In the genomic region with DNA sequence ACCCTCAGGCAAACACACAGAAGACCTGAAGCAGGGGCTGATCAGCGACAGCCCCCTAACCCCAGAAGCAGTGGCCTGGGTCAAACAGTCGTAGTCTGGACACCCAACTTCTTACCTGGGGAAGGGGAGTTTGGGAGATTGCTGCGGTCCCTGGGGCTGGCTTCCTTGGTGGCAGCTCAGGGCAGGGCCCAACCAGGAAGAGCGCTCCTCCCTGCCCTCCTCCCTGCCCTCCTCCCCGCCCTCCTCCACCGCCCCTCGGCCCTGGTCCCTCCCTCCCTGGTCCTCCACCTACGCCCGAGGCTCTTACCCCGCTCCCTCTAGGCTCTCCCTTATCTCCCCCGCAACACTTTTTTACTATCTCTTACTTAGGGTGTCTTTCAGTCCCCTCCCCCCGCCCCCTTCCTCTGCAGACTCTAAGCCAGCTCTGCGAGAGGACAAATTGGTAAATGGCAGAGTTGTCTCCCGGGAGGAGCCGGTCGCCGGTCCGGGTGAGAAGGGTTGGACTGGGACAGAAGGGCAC, we compare ENCODE assay signal across 8 mouse cellular contexts. TPM values are rescaled to one million over a fixed set of nuclear protein-coding genes. Genes with fewer than 3 reads are reported as not detected.
DNase-seq lines count a peak whose midpoint lies in the region; ATAC-seq lines count a peak whose summit lies in the region.

No protein-coding gene starts in this region.

- peak; percentile 80 for ATAC-seq in embryonic facial prominence, embryonic 15.5 days (ENCODE audit: insufficient number of reproducible peaks, low FRiP score, low TSS enrichment, low read depth)
- ATAC-seq in heart, embryonic 15.5 days (replicated peaks; ENCODE audit: insufficient number of reproducible peaks, insufficient read depth, low FRiP score, low read depth) = peak; percentile 83
- peak; percentile 79 for ATAC-seq in megakaryocyte progenitor cell, adult 5-6 weeks (replicated peaks; ENCODE audit: poor library complexity)
- peak; percentile 93 for ATAC-seq in stomach, embryonic 15.5 days (ENCODE audit: insufficient read depth, low FRiP score, low read depth)

- no peaks in the 10 kb centered on the region for H3K9me3 ChIP-seq in embryonic facial prominence, embryonic 15.5 days (replicated peaks)
- no peaks in the 10 kb centered on the region for H3K9me3 ChIP-seq in heart, embryonic 15.5 days (replicated peaks)
- H3K9me3 ChIP-seq in stomach, embryonic 15.5 days = no peaks in the 10 kb centered on the region

- peak overlapping the region; percentile 59 for H3K4me3 ChIP-seq in embryonic facial prominence, embryonic 15.5 days (replicated peaks)
- peak overlapping the region; percentile 70 for H3K4me3 ChIP-seq in heart, embryonic 15.5 days
- H3K4me3 ChIP-seq in stomach, embryonic 15.5 days (replicated peaks) = peak overlapping the region; percentile 57

- peak overlapping the region; percentile 64 for H3K9ac ChIP-seq in embryonic facial prominence, embryonic 15.5 days
- H3K9ac ChIP-seq in heart, embryonic 15.5 days = peak overlapping the region; percentile 71
- H3K9ac ChIP-seq in stomach, embryonic 15.5 days = peak overlapping the region; percentile 50

- peak; percentile 64 for DNase-seq in ES-CJ7 (ENCODE audit: low read depth, low spot score)
- peak; percentile 69 for DNase-seq in adrenal gland, postnatal 25 days
- peak; percentile 50 to 71 for DNase-seq in kidney, postnatal 25 days
- no peak for DNase-seq in left cerebral cortex, adult 9 months (ENCODE audit: low spot score in 2 of 2)

- peak overlapping the region; percentile 82 for H3K27ac ChIP-seq in embryonic facial prominence, embryonic 15.5 days (replicated peaks)
- H3K27ac ChIP-seq in heart, embryonic 15.5 days = peak overlapping the region; percentile 75
- H3K27ac ChIP-seq in stomach, embryonic 15.5 days = peak overlapping the region; percentile 71

- H3K4me1 ChIP-seq in embryonic facial prominence, embryonic 15.5 days = peaks cover 31% of the 10 kb centered on the region
- H3K4me1 ChIP-seq in heart, embryonic 15.5 days (replicated peaks) = peaks cover 19% of the 10 kb centered on the region
- H3K4me1 ChIP-seq in stomach, embryonic 15.5 days = peaks cover 12% of the 10 kb centered on the region

- 3% methylated on average over 18 of the region's 18 CpGs for WGBS in embryonic facial prominence, embryonic 15.5 days
- under 1% methylated on average over 18 of the region's 18 CpGs for WGBS in heart, embryonic 15.5 days
- WGBS in stomach, embryonic 15.5 days = 2% methylated on average over 16 of the region's 18 CpGs

- H3K36me3 ChIP-seq in embryonic facial prominence, embryonic 15.5 days = peaks cover 6% of the 10 kb centered on the region; the same call in 1 of the 2 replicates
- H3K36me3 ChIP-seq in heart, embryonic 15.5 days = no peaks in the 10 kb centered on the region
- H3K36me3 ChIP-seq in stomach, embryonic 15.5 days = no peaks in the 10 kb centered on the region; the same call in 1 of the 2 replicates

- H3K27me3 ChIP-seq in embryonic facial prominence, embryonic 15.5 days = no peaks in the 10 kb centered on the region
- 0 out of 2 replicates have a peak, but pooled peaks cover 4% of the 10 kb centered on the region for H3K27me3 ChIP-seq in heart, embryonic 15.5 days
- H3K27me3 ChIP-seq in stomach, embryonic 15.5 days (replicated peaks) = no peaks in the 10 kb centered on the region

- H3K4me2 ChIP-seq in embryonic facial prominence, embryonic 15.5 days (replicated peaks) = peak overlapping the region; percentile 90
- H3K4me2 ChIP-seq in heart, embryonic 15.5 days = peak overlapping the region; percentile 92
- H3K4me2 ChIP-seq in stomach, embryonic 15.5 days = peak overlapping the region; percentile 88

RNA-seq across cellular contexts. Expression of a gene that starts 0.6 kb away (rescaled TPM):
- total RNA-seq in adrenal gland, postnatal 25 days (2021) = 28.0 and 40.2 TPM in 2 replicates
- polyA plus RNA-seq in embryonic facial prominence, embryonic 15.5 days (2015; fragmentation: Nextera tagmentation; extraction: Ambion mirVana) = 22.1 and 22.4 TPM in 2 replicates
- polyA plus RNA-seq in heart, embryonic 15.5 days (2015; fragmentation: Nextera tagmentation; extraction: Ambion mirVana) = 6.6 and 10.0 TPM in 2 replicates
- 18.6 and 20.0 TPM in 2 replicates for total RNA-seq in megakaryocyte progenitor cell, adult 5-6 weeks (2015)
- 36.8 and 38.4 TPM in 2 replicates for total RNA-seq in megakaryocyte progenitor cell, adult 5-6 weeks (2017)
- 15.2 and 16.4 TPM in 2 replicates for polyA plus RNA-seq in stomach, embryonic 15.5 days (2015; fragmentation: Nextera tagmentation; extraction: Ambion mirVana)

RNA-seq across cellular contexts. Expression of a gene that starts 29.1 kb away (rescaled TPM):
- total RNA-seq in adrenal gland, postnatal 25 days (2021) = not detected in 2 replicates
- polyA plus RNA-seq in embryonic facial prominence, embryonic 15.5 days (2015; fragmentation: Nextera tagmentation; extraction: Ambion mirVana) = not detected in 2 replicates
- polyA plus RNA-seq in heart, embryonic 15.5 days (2015; fragmentation: Nextera tagmentation; extraction: Ambion mirVana) = not detected in 2 replicates
- not detected in 2 replicates for total RNA-seq in megakaryocyte progenitor cell, adult 5-6 weeks (2015)
- 0.44 TPM in 1 of 2 replicates, not detected in the other for total RNA-seq in megakaryocyte progenitor cell, adult 5-6 weeks (2017)
- polyA plus RNA-seq in stomach, embryonic 15.5 days (2015; fragmentation: Nextera tagmentation; extraction: Ambion mirVana) = not detected in 2 replicates

RNA-seq across cellular contexts. Expression of a gene that starts 31.3 kb away (rescaled TPM):
- total RNA-seq in adrenal gland, postnatal 25 days (2021) = 59.7 and 65.6 TPM in 2 replicates
- polyA plus RNA-seq in embryonic facial prominence, embryonic 15.5 days (2015; fragmentation: Nextera tagmentation; extraction: Ambion mirVana) = 34.2 and 39.8 TPM in 2 replicates
- polyA plus RNA-seq in heart, embryonic 15.5 days (2015; fragmentation: Nextera tagmentation; extraction: Ambion mirVana) = 14.5 and 19.2 TPM in 2 replicates
- 23.1 and 25.2 TPM in 2 replicates for total RNA-seq in megakaryocyte progenitor cell, adult 5-6 weeks (2015)
- 10.1 and 11.2 TPM in 2 replicates for total RNA-seq in megakaryocyte progenitor cell, adult 5-6 weeks (2017)
- 26.7 and 31.7 TPM in 2 replicates for polyA plus RNA-seq in stomach, embryonic 15.5 days (2015; fragmentation: Nextera tagmentation; extraction: Ambion mirVana)

RNA-seq across cellular contexts. Expression of a gene that starts 42.5 kb away (rescaled TPM):
- 65.2 and 65.7 TPM in 2 replicates for total RNA-seq in adrenal gland, postnatal 25 days (2021)
- 66.8 and 67.1 TPM in 2 replicates for polyA plus RNA-seq in embryonic facial prominence, embryonic 15.5 days (2015; fragmentation: Nextera tagmentation; extraction: Ambion mirVana)
- 54.5 and 55.3 TPM in 2 replicates for polyA plus RNA-seq in heart, embryonic 15.5 days (2015; fragmentation: Nextera tagmentation; extraction: Ambion mirVana)
- total RNA-seq in megakaryocyte progenitor cell, adult 5-6 weeks (2015) = 44.4 and 53.5 TPM in 2 replicates
- 31.9 and 38.4 TPM in 2 replicates for total RNA-seq in megakaryocyte progenitor cell, adult 5-6 weeks (2017)
- 68.0 and 70.4 TPM in 2 replicates for polyA plus RNA-seq in stomach, embryonic 15.5 days (2015; fragmentation: Nextera tagmentation; extraction: Ambion mirVana)

RNA-seq across cellular contexts. Expression of a gene that starts 42.6 kb away (rescaled TPM):
- total RNA-seq in adrenal gland, postnatal 25 days (2021) = 891 and 1,016 TPM in 2 replicates
- 809 and 853 TPM in 2 replicates for polyA plus RNA-seq in embryonic facial prominence, embryonic 15.5 days (2015; fragmentation: Nextera tagmentation; extraction: Ambion mirVana)
- 434 and 453 TPM in 2 replicates for polyA plus RNA-seq in heart, embryonic 15.5 days (2015; fragmentation: Nextera tagmentation; extraction: Ambion mirVana)
- 1,814 and 1,841 TPM in 2 replicates for total RNA-seq in megakaryocyte progenitor cell, adult 5-6 weeks (2015)
- 1,690 and 2,042 TPM in 2 replicates for total RNA-seq in megakaryocyte progenitor cell, adult 5-6 weeks (2017)
- polyA plus RNA-seq in stomach, embryonic 15.5 days (2015; fragmentation: Nextera tagmentation; extraction: Ambion mirVana) = 625 and 772 TPM in 2 replicates

Comparison
In these comparisons a context has a peak if more than half of its experiments do, and no peak if none do; other contexts are left out.
1. DNase-seq: peak in ES-CJ7 (single experiment), adrenal gland, postnatal 25 days (single experiment) and kidney, postnatal 25 days (2 of 2); none in left cerebral cortex, adult 9 months (0 of 2).
2. Peak in every context shown above with its lines, with median percentiles within 50 percentile points of each other: ATAC-seq, H3K27ac ChIP-seq, H3K4me2 ChIP-seq, H3K4me3 ChIP-seq and H3K9ac ChIP-seq.